ENCODE assay signal across 8 mouse cellular contexts in genomic region chr10:59701805-59702204, GRCm38 (mm10). TPM values are rescaled to one million over a fixed set of nuclear protein-coding genes. Genes with fewer than 3 reads are reported as not detected.
A peak's percentile ranks its signal among the peaks of the same experiment; 100 is the strongest.
DNase-seq lines count a peak whose midpoint lies in the region; ATAC-seq and TF ChIP-seq lines count a peak whose summit lies in the region.

No protein-coding gene starts in this region.

- DNase-seq in layer of hippocampus, adult 2 months (ENCODE audit: low spot score in 2 of 2), result no peak
- no peak for DNase-seq in layer of hippocampus, adult 11-12 months (ENCODE audit: low spot score)
- DNase-seq in adrenal gland, postnatal 4 days (ENCODE audit: low spot score in 2 of 2), result no peak
- no peak for DNase-seq in right cerebral cortex, postnatal 10 days (ENCODE audit: low spot score in 2 of 2)
- DNase-seq in spleen, postnatal 36 days (ENCODE audit: low spot score in 2 of 2), result no peak

- 53% methylated on average over 5 of the region's 5 CpGs for WGBS in embryonic facial prominence, embryonic 12.5 days
- 27% methylated on average over 5 of the region's 5 CpGs for WGBS in intestine, postnatal 0 days
- WGBS in neural tube, embryonic 14.5 days, result 55% methylated on average over 5 of the region's 5 CpGs

- H3K4me2 ChIP-seq in embryonic facial prominence, embryonic 12.5 days (replicated peaks), result peak overlapping the region; percentile 68
- peak overlapping the region; percentile 80 for H3K4me2 ChIP-seq in intestine, postnatal 0 days (replicated peaks; ENCODE audit: low read depth)
- H3K4me2 ChIP-seq in neural tube, embryonic 14.5 days (ENCODE audit: low read depth, low read length), result peak overlapping the region; percentile 87

- H3K27me3 ChIP-seq in embryonic facial prominence, embryonic 12.5 days, result no peaks in the 10 kb centered on the region
- no peaks in the 10 kb centered on the region for H3K27me3 ChIP-seq in intestine, postnatal 0 days (replicated peaks; ENCODE audit: control insufficient read depth, insufficient read depth, low read length)
- H3K27me3 ChIP-seq in neural tube, embryonic 14.5 days (ENCODE audit: control insufficient read depth, insufficient read depth, low read length), result no peaks in the 10 kb centered on the region

- ATAC-seq in embryonic facial prominence, embryonic 12.5 days (ENCODE audit: insufficient number of reproducible peaks, insufficient read depth, low FRiP score, low TSS enrichment), result 0 out of 2 replicates have a peak, but pooled peaks have one; percentile 7
- ATAC-seq in intestine, postnatal 0 days, result no peak; the same call in 1 of the 2 replicates
- ATAC-seq in neural tube, embryonic 14.5 days (ENCODE audit: low read depth), result peak; percentile 18

- TF ChIP-seq CTCF in layer of hippocampus, adult 2 months (conservative IDR thresholded peaks at IDR 0.05), result no peak
- no peak for TF ChIP-seq CTCF in intestine, postnatal 0 days (IDR thresholded peaks at IDR 0.05; ENCODE audit: low read depth)

- H3K9me3 ChIP-seq in embryonic facial prominence, embryonic 12.5 days, result no peaks in the 10 kb centered on the region
- H3K9me3 ChIP-seq in intestine, postnatal 0 days (ENCODE audit: control insufficient read depth), result no peaks in the 10 kb centered on the region
- no peaks in the 10 kb centered on the region for H3K9me3 ChIP-seq in neural tube, embryonic 14.5 days (ENCODE audit: control insufficient read depth, low read length)

- no peak overlapping the region for H3K27ac ChIP-seq in layer of hippocampus, adult 2 months
- 0 out of 2 replicates have a peak overlapping the region, but pooled peaks have one; percentile 70 for H3K27ac ChIP-seq in embryonic facial prominence, embryonic 12.5 days
- H3K27ac ChIP-seq in intestine, postnatal 0 days (ENCODE audit: low read depth, low read length), result no peak overlapping the region
- no peak overlapping the region for H3K27ac ChIP-seq in neural tube, embryonic 14.5 days (ENCODE audit: low read depth, low read length)

- no peaks in the 10 kb centered on the region for H3K36me3 ChIP-seq in embryonic facial prominence, embryonic 12.5 days
- H3K36me3 ChIP-seq in intestine, postnatal 0 days (ENCODE audit: control insufficient read depth, insufficient read depth), result no peaks in the 10 kb centered on the region
- H3K36me3 ChIP-seq in neural tube, embryonic 14.5 days (ENCODE audit: control insufficient read depth, insufficient read depth, low read length), result no peaks in the 10 kb centered on the region

- peak overlapping the region; percentile 86 for H3K4me3 ChIP-seq in layer of hippocampus, adult 2 months
- H3K4me3 ChIP-seq in embryonic facial prominence, embryonic 12.5 days, result peak overlapping the region; percentile 74
- H3K4me3 ChIP-seq in intestine, postnatal 0 days (ENCODE audit: low read depth, low read length), result peak overlapping the region; percentile 82; the same call in 1 of the 2 replicates
- peak overlapping the region; percentile 74 for H3K4me3 ChIP-seq in neural tube, embryonic 14.5 days (ENCODE audit: low read depth, low read length)

- H3K9ac ChIP-seq in embryonic facial prominence, embryonic 12.5 days, result no peak overlapping the region
- H3K9ac ChIP-seq in intestine, postnatal 0 days (ENCODE audit: low read depth, low read length), result no peak overlapping the region
- no peak overlapping the region for H3K9ac ChIP-seq in neural tube, embryonic 14.5 days (replicated peaks; ENCODE audit: low read depth, low read length)

- H3K4me1 ChIP-seq in embryonic facial prominence, embryonic 12.5 days, result peaks cover 8% of the 10 kb centered on the region
- no peaks in the 10 kb centered on the region for H3K4me1 ChIP-seq in intestine, postnatal 0 days (replicated peaks; ENCODE audit: control insufficient read depth, insufficient read depth, low read length)
- peaks cover 8% of the 10 kb centered on the region for H3K4me1 ChIP-seq in neural tube, embryonic 14.5 days (ENCODE audit: control insufficient read depth, insufficient read depth, low read length)

RNA-seq across cellular contexts. Expression of gene Micu1, which starts 0.5 kb away (rescaled TPM):
- total RNA-seq in layer of hippocampus, adult 2 months (2021), result 10 to 100 TPM; 97.4 to 98.9 TPM
- 77.3 and 79.9 TPM in 2 replicates for polyA plus RNA-seq in embryonic facial prominence, embryonic 12.5 days (2016; fragmentation: Nextera tagmentation; extraction: Ambion mirVana)
- polyA plus RNA-seq in intestine, postnatal 0 days (2015; fragmentation: Nextera tagmentation; extraction: Ambion mirVana), result 57.8 and 59.2 TPM in 2 replicates
- polyA plus RNA-seq in neural tube, embryonic 14.5 days (2014; fragmentation: Nextera tagmentation; extraction: Ambion mirVana), result 92.5 and 93.9 TPM in 2 replicates
- 10 to 100 TPM; 61.1 to 64.4 TPM for total RNA-seq in adrenal gland, postnatal 4 days (2021)
